In the genomic region with DNA sequence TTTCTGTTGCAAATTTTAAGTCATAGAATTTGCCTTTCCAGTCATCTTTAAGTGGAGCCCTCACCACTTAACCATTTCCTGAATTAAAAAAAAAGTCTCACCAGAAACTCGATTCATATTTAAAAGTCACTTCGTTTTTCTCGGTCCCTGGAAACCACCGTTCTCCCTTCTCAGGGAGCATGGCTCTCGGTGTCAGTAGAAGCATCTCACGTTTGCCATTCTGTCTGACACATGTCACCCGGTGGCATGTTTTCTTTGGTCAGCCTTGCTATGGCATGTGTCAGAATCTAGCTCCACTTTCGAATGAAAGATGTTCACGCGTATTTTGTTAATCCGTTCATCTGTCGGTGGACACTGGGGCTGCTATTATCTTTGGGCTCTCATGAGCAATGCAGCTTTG, we compare ENCODE assay signal across 28 mouse cellular contexts. TPM values are rescaled to one million over a fixed set of nuclear protein-coding genes. Genes with fewer than 3 reads are reported as not detected.
DNase-seq lines count a peak whose midpoint lies in the region; ATAC-seq and TF ChIP-seq lines count a peak whose summit lies in the region.
"Had no signal": no experiment of that assay in that cellular context is flagged by ENCODE, and none has a peak within 500 bp of the region (broad histone marks: within the 10 kb centered on the region; RNA-seq: fewer than 3 reads in every experiment).

No protein-coding gene starts in this region.

- DNase-seq in gastrocnemius, adult 2 months: no peak
- DNase-seq in gastrocnemius, postnatal 10 days: no peak
- peak; percentile 69 for DNase-seq in induced T-regulatory cell, adult 2 months (ENCODE audit: low read depth)
- DNase-seq in lung, adult 18-20 months: no peak
- DNase-seq in lung, postnatal 10 days: no peak
- DNase-seq: adrenal gland, adult 2 months; adrenal gland, postnatal 14 days; cerebellum, adult 11 months; cerebellum, adult 8-10 months; cerebellum, postnatal 10 days; cerebellum, postnatal 36 days; gastrocnemius, postnatal 14 days; heart, adult 18-20 months; heart, postnatal 14 days; heart, postnatal 4 days; kidney, adult 2 months had no signal

- peak; percentile 20 for ATAC-seq in CD4-positive, CD25-positive, alpha-beta regulatory T cell, adult 4 months
- ATAC-seq: forebrain, embryonic 15.5 days; hindbrain, postnatal 0 days; intestine, postnatal 0 days; Patski had no signal

- H3K4me3 ChIP-seq in gastrocnemius, adult 2 months: no peak overlapping the region
- H3K4me3 ChIP-seq: embryonic facial prominence, embryonic 10.5 days; embryonic facial prominence, embryonic 13.5 days; erythroblast, embryonic 14.5 days; forebrain, embryonic 12.5 days; forebrain, embryonic 15.5 days; heart, embryonic 10.5 days; heart, embryonic 13.5 days had no signal

- intact Hi-C loops in gastrocnemius, adult 2 months (cut with DNase I): no loop called here

- peak overlapping the region; percentile 81 for H3K27ac ChIP-seq in gastrocnemius, adult 2 months
- H3K27ac ChIP-seq: embryonic facial prominence, embryonic 13.5 days; forebrain, embryonic 12.5 days; forebrain, embryonic 15.5 days; heart, embryonic 10.5 days; heart, embryonic 13.5 days; hindbrain, embryonic 14.5 days; hindbrain, postnatal 0 days had no signal

- TF ChIP-seq CTCF in gastrocnemius, adult 2 months (IDR thresholded peaks at IDR 0.05): no peak

RNA-seq across cellular contexts. Expression of a gene that starts 13.5 kb away (rescaled TPM):
- 10 to 100 TPM; 40.0 to 41.8 TPM for total RNA-seq in gastrocnemius, adult 2 months (2021)
- total RNA-seq in gastrocnemius, postnatal 10 days (2021): 10 to 100 TPM; 25.2 to 44.4 TPM
- 100 to 1,000 TPM; 244 to 267 TPM for polyA plus RNA-seq in CD4-positive, CD25-positive, alpha-beta regulatory T cell, adult 4 months (2017; shearing (Covaris generic))
